Mouse (Mus musculus) midbrain, postnatal 0 days (tissue): ENCODE data around the gene Thsd7b. TPM values are rescaled to one million over a fixed set of nuclear protein-coding genes. Genes with fewer than 3 reads are reported as not detected.

Source experiments
- ATAC-seq: fragments of 200-750 bp; cut with Nextera tagmentation; 2 replicates; pipeline ENCODE4 v1.8.0; 2017; ENCODE audit warnings: moderate number of reproducible peaks, mild to moderate bottlenecking, moderate TSS enrichment, moderate library complexity; ENCODE audit not compliant: low FRiP score
- DNase-seq: peaks from one replicate; pipeline ENCODE4 v3.0.0-alpha.2; 2015; ENCODE audit warnings: low spot score
- H3K27ac ChIP-seq: fragments of 300-500 bp; sonication (generic); 2 replicates; pipeline ENCODE4 v1.5.1; 2014; ENCODE audit warnings: low read depth, mild to moderate bottlenecking, low read length, mixed read lengths
- H3K27me3 ChIP-seq: fragments of 300-500 bp; sonication (generic); 2 replicates; pipeline ENCODE4 v1.6.1; 2014; ENCODE audit warnings: low read length, control low read depth, mixed read lengths; ENCODE audit not compliant: insufficient read depth
- H3K36me3 ChIP-seq: fragments of 300-500 bp; sonication (generic); 2 replicates; pipeline ENCODE4 v1.6.1; 2014; ENCODE audit warnings: low read length, control low read depth, mixed read lengths; ENCODE audit not compliant: insufficient read depth
- H3K4me1 ChIP-seq: fragments of 300-500 bp; sonication (generic); 2 replicates; pipeline ENCODE4 v1.6.1; 2014; ENCODE audit warnings: mild to moderate bottlenecking, control low read depth, antibody characterized with exemption, low read length, mixed read lengths; ENCODE audit not compliant: insufficient read depth
- H3K4me2 ChIP-seq: fragments of 300-500 bp; sonication (generic); 2 replicates; pipeline ENCODE4 v1.6.1; 2014; ENCODE audit warnings: low read depth, mild to moderate bottlenecking, low read length, mixed read lengths; ENCODE audit not compliant: poor library complexity, severe bottlenecking
- H3K4me3 ChIP-seq: fragments of 300-500 bp; sonication (generic); 2 replicates; pipeline ENCODE4 v1.5.1; 2014; ENCODE audit warnings: low read depth, mild to moderate bottlenecking, low read length, moderate library complexity
- H3K9ac ChIP-seq: fragments of 300-500 bp; sonication (generic); replicated peaks from 2 replicates; pipeline ENCODE4 v1.6.1; 2014; ENCODE audit warnings: mild to moderate bottlenecking, low read length, moderate library complexity, mixed read lengths; ENCODE audit not compliant: poor library complexity, severe bottlenecking
- H3K9me3 ChIP-seq: fragments of 300-500 bp; sonication (generic); 2 replicates; pipeline ENCODE4 v1.6.1; 2016; ENCODE audit warnings: low read length, control low read depth
- CTCF ChIP-seq: IDR thresholded peaks from 2 replicates; pipeline ENCODE4 v1.5.1; 2016; ENCODE audit warnings: antibody characterized with exemption, mild to moderate bottlenecking
- WGBS: fragments of 180-500 bp; shearing (Covaris S2); extraction: QIAGEN DNeasy Blood & Tissue Kit; methylation state at CpG from one replicate; pipeline ENCODE4 v1.1.7; 2014; 5-methylcytosine and 5-hydroxymethylcytosine counted together
- polyA plus RNA-seq: library from polyadenylated mRNA; unstranded; fragments of >200 nt; fragmentation: Nextera tagmentation; extraction: Ambion mirVana; gene quantifications from 2 replicates; pipeline ENCODE4 v1.2.1, GENCODE M21; 2015
- total RNA-seq: library from RNA; depleted of rRNA; stranded (reverse); fragments of >200 nt; gene quantifications from 2 replicates; pipeline ENCODE4 v1.2.3, GENCODE M21; 2014

Thsd7b gene
- total and polyA plus RNA-seq, 2 experiments from 2014 or later: 11.6 to 20.8 TPM

- TF ChIP-seq CTCF: no peak
- no peak for ATAC-seq
- no peak overlapping the region for H3K4me2 ChIP-seq
- H3K9ac ChIP-seq: no peak overlapping the region
- no peaks in the 10 kb centered on the region for H3K36me3 ChIP-seq
- WGBS: 95% methylated on average over 5 of the region's 5 CpGs
- H3K27ac ChIP-seq: no peak overlapping the region
- DNase-seq: no peak
- no peaks in the 10 kb centered on the region for H3K27me3 ChIP-seq
- no peak overlapping the region for H3K4me3 ChIP-seq
- no peaks in the 10 kb centered on the region for H3K4me1 ChIP-seq
- H3K9me3 ChIP-seq: no peaks in the 10 kb centered on the region
Observed at GRCm38 (mm10) chr1:129777055-129777454, 504.0 kb downstream of the Thsd7b start.

- no peak for TF ChIP-seq CTCF
- no peak for ATAC-seq
- WGBS: 42% methylated on average over 4 of the region's 4 CpGs
- Histone ChIP-seq H3K4me2 (no peak overlapping the region), H3K36me3 (no peaks in the 10 kb centered on the region), H3K4me3 (no peak overlapping the region), H3K27ac (no peak overlapping the region), H3K27me3 (no peaks in the 10 kb centered on the region), H3K9me3 (no peaks in the 10 kb centered on the region), H3K4me1 (no peaks in the 10 kb centered on the region), H3K9ac (no peak overlapping the region)
- DNase-seq: no peak
Observed at GRCm38 (mm10) chr1:129779506-129779905, 506.4 kb downstream of the Thsd7b start.

- Histone ChIP-seq H3K4me1 (no peaks in the 10 kb centered on the region), H3K27me3 (no peaks in the 10 kb centered on the region), H3K27ac (no peak overlapping the region), H3K36me3 (no peaks in the 10 kb centered on the region), H3K9ac (no peak overlapping the region), H3K4me3 (no peak overlapping the region), H3K9me3 (no peaks in the 10 kb centered on the region), H3K4me2 (no peak overlapping the region)
- WGBS: 43% methylated on average over 1 of the region's 1 CpGs
- ATAC-seq (no peak), DNase-seq (no peak)
- no peak for TF ChIP-seq CTCF
Observed at GRCm38 (mm10) chr1:129780589-129780988, 507.5 kb downstream of the Thsd7b start.

GRCm38 (mm10) chr1:129798519-129798918, 525.4 kb downstream of the Thsd7b start:
- H3K36me3 ChIP-seq: no peaks in the 10 kb centered on the region
- H3K27me3 ChIP-seq: no peaks in the 10 kb centered on the region
- H3K4me1 ChIP-seq: no peaks in the 10 kb centered on the region
- H3K4me3 ChIP-seq: no peak overlapping the region
- no peak overlapping the region for H3K27ac ChIP-seq
- no peak for ATAC-seq
- H3K4me2 ChIP-seq: no peak overlapping the region
- H3K9ac ChIP-seq: no peak overlapping the region
- no peak for DNase-seq
- TF ChIP-seq CTCF: no peak
- H3K9me3 ChIP-seq: no peaks in the 10 kb centered on the region

GRCm38 (mm10) chr1:129826927-129827326, 553.8 kb downstream of the Thsd7b start:
- H3K4me1 ChIP-seq: no peaks in the 10 kb centered on the region
- no peak overlapping the region for H3K27ac ChIP-seq
- ATAC-seq (no peak), DNase-seq (no peak)
- H3K4me3 ChIP-seq: no peak overlapping the region
- WGBS: 78% methylated on average over 4 of the region's 4 CpGs
- H3K36me3 ChIP-seq: no peaks in the 10 kb centered on the region
- no peaks in the 10 kb centered on the region for H3K9me3 ChIP-seq
- no peaks in the 10 kb centered on the region for H3K27me3 ChIP-seq
- no peak overlapping the region for H3K9ac ChIP-seq
- H3K4me2 ChIP-seq: no peak overlapping the region
- peak; percentile 27; the same call in 1 of the 2 replicates for TF ChIP-seq CTCF

GRCm38 (mm10) chr1:129837324-129837723, 564.2 kb downstream of the Thsd7b start:
- 62% methylated on average over 2 of the region's 2 CpGs for WGBS
- no peaks in the 10 kb centered on the region for H3K9me3 ChIP-seq
- H3K4me1 ChIP-seq: no peaks in the 10 kb centered on the region
- no peak overlapping the region for H3K27ac ChIP-seq
- H3K27me3 ChIP-seq: no peaks in the 10 kb centered on the region
- H3K4me2 ChIP-seq: no peak overlapping the region
- H3K9ac ChIP-seq: no peak overlapping the region
- H3K4me3 ChIP-seq: no peak overlapping the region
- no peaks in the 10 kb centered on the region for H3K36me3 ChIP-seq
- DNase-seq: no peak
- ATAC-seq: no peak
- no peak for TF ChIP-seq CTCF
